Mouse (Mus musculus): ENCODE data around the gene Hoxd9.

Hoxd9 gene

GRCm38 (mm10) chr2:74735851-74736687, 38.5 kb downstream of the Hoxd9 start:
- DNase-seq = no peak

DNA sequence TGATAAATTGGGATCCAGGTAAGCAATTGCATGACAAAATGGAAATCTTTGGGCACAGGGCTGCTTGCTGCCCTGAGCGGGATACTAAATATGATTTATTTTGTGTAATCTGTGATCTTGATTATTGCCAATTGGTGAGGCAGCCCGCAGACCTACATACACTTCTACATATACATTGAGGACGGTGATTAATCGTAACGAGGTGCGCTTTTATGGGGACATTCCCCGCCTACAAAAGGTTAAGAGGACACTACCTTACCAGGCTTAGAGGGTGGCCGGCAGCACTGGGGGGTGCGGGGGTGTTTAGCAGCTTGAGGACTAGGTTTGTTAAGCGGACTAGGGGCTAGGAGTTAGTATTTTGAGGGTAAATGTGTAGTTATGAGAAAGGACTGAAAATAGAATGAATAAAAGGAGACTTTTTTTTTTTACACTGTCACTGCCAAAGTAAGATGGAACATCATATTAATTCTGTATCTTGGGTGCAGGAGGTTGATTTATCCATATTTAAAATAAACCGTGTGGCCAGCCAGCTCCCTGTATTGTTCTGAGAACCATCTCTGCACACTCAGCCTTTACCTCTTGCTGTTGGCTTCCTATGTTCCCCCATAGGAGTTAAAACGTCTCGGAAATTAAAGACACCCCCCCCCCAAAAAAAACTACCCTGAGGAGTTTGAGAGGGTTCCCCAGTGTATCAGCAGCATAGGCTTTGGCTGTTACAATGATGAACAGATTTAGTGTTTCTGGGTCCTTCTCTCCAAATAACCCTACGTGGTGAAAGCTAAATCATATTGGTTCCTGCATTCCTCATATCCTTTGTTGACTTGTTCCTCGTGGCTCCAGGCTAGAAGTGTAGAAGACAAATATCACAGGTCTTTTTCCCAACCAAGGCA, 39.4 kb downstream of the Hoxd9 start:
- DNase-seq = no peak

DNA sequence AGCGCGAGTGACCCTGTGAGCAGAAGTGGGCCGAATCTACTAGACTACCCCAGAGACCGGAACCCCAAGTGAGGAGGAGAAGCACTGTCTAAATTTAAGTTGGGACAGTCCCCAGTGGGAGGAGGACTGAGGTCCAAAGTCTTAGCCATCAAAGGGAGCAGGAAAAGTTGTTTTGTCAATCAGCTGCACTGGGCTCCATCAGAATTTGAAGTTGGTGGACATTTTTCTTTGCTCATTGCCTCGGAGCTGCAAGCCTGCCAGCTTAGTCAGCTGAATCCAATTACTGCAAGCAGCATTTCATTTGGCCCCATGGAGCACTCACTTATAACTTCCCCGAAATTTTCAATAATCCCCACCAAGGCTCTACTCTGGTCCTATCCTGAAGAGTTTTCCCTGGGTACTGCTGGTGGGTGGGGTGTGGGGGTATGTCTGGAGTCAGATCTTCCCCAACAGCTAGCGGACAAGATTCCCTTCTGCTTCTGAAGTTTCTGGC, 40.1 kb downstream of the Hoxd9 start:
- no peak for DNase-seq

DNA sequence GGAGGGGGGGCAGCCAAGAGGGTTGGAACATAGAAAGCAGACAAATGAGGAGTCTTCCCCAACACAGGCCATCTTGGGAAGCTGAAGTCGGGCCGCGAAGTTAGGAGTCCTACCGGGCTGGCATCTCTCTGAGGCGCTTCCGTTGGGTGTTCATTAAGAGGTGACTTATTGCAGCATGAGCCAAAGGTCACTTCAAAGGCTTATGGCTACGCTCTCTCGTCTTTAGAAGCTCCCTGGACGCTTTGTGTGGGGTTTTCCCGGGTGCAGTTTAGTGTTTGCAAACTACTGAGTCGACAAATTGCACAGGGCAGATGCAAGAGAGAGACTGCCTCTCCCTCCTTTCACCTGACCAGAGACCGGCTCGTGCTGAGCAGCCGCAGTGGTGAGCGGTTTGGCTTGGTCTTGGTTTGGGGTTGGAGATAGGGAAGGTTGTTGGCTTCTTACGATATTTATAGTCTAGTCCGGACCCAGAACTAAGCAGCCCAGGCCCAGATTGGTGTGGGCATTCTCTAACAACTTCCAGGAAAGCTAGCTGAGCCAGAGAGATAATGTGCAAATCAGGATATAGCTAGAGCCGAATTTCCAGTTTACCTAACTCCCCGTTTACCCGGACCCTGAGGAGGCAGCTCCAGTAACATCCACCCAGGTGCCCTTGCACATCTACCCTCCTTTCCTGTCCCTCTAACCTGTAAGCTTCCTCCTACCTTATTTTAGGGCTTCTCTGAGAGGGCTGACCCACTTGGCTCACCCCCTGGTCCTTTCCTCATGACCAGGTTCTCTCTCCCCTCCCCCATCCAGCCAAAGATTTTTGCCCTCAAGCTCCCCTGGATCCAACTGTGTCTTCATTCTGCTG, 41.3 kb downstream of the Hoxd9 start:
- no peak for DNase-seq

DNA sequence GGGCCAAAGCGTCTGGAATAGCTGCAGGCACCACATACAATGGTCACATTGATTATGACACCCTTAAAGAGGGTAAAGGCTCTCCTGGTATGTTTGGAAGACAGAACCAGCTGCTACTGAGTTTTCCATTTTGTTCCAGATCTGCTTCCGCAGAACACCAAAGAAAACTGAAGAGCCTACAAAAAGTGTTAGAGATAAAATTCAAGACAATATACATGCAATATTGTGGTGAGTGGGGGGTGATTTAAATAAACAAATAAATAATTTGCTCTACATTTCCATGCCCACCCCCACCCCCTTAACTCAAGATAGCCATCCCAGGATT, 41.9 kb downstream of the Hoxd9 start:
- DNase-seq = no peak

- no peak for DNase-seq
These were observed 42.3 kb downstream of the Hoxd9 start for GRCm38 (mm10) chr2:74739869-74740268.

GRCm38 (mm10) chr2:74740311-74741091, 43.0 kb downstream of the Hoxd9 start:
- no peak for DNase-seq

GRCm38 (mm10) chr2:74741252-74741978, 43.9 kb downstream of the Hoxd9 start:
- no peak for DNase-seq

GRCm38 (mm10) chr2:74741979-74742277, 44.4 kb downstream of the Hoxd9 start:
- DNase-seq = no peak

DNA sequence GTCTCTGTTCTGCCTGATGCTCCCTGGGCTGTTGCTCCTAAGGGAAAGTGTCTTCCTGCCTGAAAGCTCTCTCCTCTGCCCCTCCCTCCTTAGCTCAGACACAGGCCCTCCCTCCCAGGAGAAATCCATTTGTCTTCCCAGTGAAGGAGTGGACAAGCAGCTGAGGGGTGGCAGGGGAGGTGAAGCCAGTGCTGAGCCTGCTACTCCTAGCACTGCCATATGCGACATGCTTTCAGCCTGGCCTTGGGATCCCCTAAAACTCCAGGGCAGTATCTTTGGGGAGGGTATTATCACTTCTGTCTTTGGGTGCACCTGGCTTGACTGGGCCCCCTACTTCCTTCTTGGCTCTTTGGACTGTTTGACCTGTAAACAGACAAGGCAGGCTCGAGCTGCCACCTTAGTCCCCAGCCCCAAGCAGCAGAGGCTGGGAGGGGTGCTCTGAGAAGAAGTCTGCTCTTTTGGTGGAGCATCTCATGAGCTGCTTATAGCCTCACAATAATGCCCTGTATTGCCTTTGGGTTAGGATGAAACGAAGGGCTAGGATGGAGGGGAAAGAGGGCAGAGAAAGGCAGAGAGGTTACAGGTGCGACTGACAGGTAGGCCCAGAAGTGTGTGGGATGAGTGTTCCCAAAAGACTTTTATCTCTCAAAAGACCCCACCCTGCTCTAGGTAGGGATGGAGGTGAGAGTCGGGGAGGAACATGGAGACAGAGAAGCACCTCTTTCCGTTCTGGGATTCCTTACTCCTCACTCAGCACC, 48.2 kb downstream of the Hoxd9 start:
- DNase-seq = no peak

- DNase-seq = no peak
These were observed 48.9 kb downstream of the Hoxd9 start for GRCm38 (mm10) chr2:74746298-74746921.

DNA sequence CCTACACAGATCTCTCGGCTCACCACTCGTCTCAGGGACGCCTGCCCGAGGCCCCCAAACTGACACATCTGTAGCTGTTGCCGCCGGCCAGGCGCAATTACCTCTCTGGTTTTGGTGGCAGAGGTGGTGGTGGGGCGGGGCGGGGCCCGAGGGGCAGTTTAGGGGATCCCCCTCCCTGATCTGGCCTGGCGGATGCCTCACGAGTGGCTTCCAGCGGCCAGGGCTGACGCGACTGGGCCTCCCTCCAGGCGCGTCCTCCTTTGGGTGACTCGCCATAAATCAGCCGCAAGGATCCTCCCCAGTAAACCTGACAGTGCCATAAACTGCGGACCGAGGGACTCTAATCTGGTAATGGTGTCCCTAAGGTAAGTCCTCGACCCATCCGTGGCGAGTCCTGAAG, 49.5 kb downstream of the Hoxd9 start:
- no peak for DNase-seq

GRCm38 (mm10) chr2:74747661-74748141, 50.2 kb downstream of the Hoxd9 start:
- DNase-seq = no peak

DNA sequence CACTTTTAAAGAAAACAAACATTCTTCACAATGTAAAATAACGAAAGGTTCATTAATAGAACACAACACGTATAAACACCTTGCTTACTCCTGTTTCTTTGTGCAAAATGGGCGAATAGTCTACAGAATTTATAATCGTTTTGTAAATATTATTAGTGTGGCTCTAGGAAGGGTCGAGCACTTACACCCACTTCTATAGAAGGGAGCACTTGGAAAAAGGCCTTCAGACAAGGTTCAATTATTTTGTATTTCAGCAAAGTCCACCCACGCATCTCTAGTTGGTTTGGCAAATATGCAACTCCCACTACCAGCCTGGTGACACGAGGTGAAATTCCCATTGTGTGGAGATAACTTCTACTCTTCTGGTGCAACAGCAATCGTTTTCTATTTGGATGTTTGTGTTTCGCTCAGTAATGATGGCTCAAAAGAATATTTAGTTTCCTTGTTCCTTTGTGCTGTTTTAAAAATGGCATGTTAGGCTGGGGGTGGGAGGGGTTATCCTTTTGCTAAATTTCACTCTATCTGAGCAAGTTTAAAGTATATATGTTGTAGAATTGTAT, 51.0 kb downstream of the Hoxd9 start:
- DNase-seq = no peak

- DNase-seq = peak in 1 of 2 experiments; percentile 20
These were observed 52.0 kb downstream of the Hoxd9 start for GRCm38 (mm10) chr2:74749337-74750121.
